Mouse (Mus musculus) gastrocnemius, postnatal 10 days (tissue): Measurements from ENCODE around the gene Clec10a. TPM values are rescaled to one million over a fixed set of nuclear protein-coding genes. Genes with fewer than 3 reads are reported as not detected.

Experiments
- DNase-seq: peaks from one replicate; pipeline ENCODE4 v3.0.0; 2021; ENCODE audit warnings: mixed read lengths
- total RNA-seq, 2 experiments: library from RNA; stranded (reverse); gene quantifications; 2 replicates each; pipeline ENCODE4 v1.2.3; 2021

Gene Clec10a
- total RNA-seq, 2 experiments from 2014 or later = 5.1 to 5.8 TPM

DNA sequence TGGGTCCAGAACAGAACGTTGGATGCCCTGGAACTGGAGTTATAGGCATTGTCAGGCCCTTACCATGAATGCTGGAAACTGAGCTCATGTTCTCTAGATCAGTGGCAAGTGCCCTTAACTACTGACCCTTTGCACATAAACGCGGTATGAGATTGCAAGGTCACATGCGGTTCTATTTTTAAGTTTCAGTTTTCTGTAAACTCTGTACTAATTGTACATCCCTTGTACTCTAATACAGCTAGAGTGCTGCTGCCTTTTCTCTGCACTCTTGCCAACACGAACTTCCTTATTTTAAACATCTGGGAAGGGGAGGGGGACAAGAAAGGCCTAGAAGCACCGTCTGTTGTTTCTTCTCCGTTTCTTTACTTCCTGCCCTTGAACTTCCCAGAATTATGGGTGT lies 29.1 kb downstream of the Clec10a start:
- no peak for DNase-seq

DNA sequence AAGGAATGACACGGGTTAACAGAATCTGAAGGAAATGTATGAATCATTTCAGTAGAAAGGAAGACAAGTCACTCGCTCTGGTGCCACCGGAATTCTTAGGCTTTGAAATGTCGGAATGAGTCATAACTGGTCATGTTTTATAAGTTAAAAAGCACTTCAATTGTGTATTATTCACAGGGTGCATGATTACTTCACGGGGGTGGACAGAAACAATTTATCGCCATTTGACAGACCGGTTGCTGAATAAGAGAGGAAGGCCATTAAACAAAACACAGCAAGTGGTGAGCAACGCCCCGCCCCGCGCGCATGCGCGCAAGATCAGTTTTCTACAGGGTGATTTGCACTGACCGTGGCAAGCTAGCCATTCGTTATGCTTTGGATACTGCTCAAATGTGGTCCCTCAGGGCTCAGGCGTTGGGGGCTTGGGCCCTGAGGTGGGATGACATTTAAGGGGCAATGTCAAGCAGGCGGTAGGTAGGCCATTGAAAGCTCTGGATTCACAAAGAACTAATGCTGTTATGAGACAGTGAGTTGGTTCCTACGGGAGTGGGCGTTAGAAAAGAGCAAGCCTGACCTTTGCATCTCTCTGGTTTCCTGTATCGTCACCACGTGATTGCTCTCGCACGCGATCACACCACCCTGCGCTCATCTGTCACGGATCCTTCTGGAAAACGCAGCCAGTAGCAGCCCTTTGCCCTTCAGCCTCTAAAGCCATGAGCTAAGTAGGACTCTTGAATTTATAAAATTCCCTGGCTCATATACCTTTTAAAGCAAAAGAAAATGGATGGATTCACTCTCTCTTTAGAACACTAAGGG lies 33.5 kb downstream of the Clec10a start:
- DNase-seq = no peak

- DNase-seq = no peak
Observed at GRCm38 (mm10) chr11:70191188-70191587, 35.2 kb downstream of the Clec10a start.

DNA sequence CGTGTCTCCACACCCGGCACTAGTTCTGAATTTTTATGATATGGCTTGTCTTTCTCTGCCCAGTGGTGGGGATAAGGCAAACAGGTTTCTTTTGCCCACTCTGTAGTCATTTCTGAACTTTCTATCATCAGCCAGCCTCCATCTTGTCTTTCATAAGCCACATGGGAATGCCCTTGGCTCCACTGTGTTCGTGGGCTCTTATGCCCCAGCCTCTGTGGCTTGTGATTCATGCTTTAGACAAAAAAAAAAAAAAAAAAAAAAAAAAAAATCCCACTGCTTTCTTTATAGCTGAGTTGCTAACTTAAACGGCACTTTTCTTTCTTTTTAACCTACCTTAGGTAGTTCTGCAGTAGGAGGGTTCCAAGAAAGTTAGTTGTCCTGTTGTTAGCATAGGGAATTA lies 36.2 kb downstream of the Clec10a start:
- DNase-seq = no peak

GRCm38 (mm10) chr11:70193354-70194285 lies 37.6 kb downstream of the Clec10a start:
- DNase-seq = no peak

- DNase-seq = no peak
Observed at GRCm38 (mm10) chr11:70198332-70198731, 42.3 kb downstream of the Clec10a start.

DNA sequence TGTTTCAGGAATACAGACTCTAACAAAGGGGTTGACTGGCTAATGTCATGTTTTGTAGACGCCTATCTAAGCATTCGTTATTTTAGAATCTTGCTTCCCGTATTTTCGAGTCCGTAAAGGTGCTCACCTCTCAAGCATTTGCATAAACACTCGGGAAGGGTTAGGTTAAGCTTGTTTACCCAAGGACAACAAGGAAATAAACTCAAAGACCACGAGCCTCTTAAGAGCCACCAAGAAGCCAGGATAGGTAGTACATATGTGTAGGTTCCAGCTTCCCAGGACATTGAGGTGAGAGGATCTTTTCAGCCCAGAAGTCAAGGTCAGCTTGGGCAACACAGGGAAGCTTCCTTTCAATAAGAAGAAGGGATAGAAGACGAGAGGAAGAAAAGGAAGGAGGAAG lies 43.1 kb downstream of the Clec10a start:
- DNase-seq = no peak

GRCm38 (mm10) chr11:70200036-70200608 lies 44.1 kb downstream of the Clec10a start:
- no peak for DNase-seq

GRCm38 (mm10) chr11:70201691-70202090 lies 45.7 kb downstream of the Clec10a start:
- peak; percentile 90 for DNase-seq

DNA sequence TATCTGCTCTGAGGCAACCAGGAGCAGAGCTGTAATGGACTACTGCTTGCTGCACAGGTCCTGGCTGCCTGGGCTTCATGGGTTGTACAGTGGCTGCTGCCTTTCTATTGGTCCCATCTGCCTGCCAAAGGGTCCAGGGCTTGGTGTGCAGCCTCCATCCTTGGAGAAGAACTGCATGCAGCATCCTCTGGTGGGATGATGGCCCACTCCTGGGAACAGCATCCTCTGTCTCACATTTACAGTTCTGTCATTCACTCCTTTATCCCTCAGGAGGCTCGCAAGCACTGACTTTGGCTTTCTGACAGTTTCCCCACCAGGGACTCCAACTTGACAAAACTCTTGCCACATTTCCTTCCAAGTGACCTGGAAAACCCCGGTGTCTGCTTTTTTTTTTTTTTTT lies 50.8 kb downstream of the Clec10a start:
- no peak for DNase-seq

DNA sequence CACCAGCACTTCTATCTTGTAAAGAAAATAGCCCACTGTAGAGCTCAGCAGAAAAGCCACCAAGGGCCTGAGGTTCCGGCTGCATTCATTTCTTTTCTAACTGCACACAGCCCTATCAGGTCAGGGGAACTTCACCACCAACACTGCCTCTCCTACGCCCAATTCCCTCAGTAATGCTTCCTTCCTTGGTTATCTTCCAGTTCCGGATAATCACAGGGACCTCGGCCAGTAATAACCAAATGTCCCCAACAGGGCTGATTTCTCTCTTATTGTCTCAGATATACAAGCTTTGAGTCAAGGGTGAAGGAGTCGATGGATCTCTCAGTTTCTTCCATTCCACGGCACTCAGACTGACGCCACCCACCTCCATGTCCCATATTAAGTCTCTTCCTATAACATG lies 51.3 kb downstream of the Clec10a start:
- DNase-seq = no peak

GRCm38 (mm10) chr11:70208778-70209388 lies 52.9 kb downstream of the Clec10a start:
- no peak for DNase-seq

- DNase-seq = no peak
Observed at GRCm38 (mm10) chr11:70210681-70211080, 54.7 kb downstream of the Clec10a start.

DNA sequence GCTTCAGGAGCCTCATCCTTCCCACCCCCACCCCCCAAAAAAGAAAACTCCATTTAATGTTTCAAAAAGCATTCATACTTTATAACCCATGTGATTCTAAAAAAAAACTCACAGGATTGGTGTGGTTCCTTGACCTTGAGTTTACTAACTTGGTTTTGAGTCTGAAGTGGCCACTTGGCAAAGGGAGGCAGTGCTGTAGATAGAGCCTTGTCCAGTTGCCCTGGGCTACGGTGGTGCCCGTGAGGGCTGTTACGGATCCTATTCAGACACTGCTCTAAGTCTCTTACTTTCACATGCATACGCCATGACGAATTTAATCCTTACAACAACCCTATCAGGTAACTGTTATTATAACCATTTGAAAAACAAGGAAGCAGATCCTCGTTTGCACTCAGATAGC lies 56.0 kb downstream of the Clec10a start:
- no peak for DNase-seq

DNA sequence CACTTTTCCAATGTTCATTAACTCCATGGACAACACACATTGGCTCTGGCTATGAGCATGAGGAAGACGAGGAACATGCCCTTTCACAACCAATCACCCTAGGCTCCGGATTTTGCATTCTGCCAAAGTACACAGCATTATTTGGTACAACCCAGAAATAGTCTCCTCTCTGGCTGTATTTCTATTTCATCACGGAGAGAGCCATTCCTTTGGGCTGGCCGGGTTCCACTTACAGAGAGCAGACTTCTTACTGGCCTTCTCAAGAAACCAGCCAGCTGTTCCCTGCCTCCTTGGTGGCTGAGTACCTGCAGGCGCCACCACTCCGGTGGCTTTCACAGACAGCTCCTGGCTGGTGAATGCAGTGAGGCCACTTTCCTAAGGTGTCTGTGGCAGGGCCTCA lies 56.4 kb downstream of the Clec10a start, which contains the start of gene Slc16a11:
Gene Slc16a11, plus strand, starts transcription at position 330 of the 400 bp plus-strand sequence.
- DNase-seq = no peak

- peak; percentile 58 for DNase-seq
Observed at GRCm38 (mm10) chr11:70212896-70213295, 56.9 kb downstream of the Clec10a start.

DNA sequence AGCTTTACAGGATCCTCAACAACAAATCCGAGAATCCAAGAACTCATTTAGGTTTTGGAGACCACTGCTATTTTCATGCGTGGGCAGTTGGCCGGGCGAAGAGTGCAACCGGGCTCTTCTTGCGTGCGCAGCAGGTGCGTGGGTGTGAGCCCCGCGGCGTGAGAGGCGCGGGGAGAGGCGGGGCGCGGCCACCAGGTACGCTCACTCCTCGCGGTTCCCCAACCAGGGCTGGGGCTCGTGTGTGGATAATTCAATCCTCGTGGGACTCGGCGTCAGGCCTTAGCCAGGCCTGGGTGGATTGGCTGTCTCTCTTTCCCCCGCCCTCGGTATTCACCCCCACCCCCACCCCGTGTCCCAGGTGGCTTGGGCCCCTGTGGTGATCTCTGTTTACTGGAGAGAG lies 57.7 kb downstream of the Clec10a start:
- DNase-seq = no peak

DNA sequence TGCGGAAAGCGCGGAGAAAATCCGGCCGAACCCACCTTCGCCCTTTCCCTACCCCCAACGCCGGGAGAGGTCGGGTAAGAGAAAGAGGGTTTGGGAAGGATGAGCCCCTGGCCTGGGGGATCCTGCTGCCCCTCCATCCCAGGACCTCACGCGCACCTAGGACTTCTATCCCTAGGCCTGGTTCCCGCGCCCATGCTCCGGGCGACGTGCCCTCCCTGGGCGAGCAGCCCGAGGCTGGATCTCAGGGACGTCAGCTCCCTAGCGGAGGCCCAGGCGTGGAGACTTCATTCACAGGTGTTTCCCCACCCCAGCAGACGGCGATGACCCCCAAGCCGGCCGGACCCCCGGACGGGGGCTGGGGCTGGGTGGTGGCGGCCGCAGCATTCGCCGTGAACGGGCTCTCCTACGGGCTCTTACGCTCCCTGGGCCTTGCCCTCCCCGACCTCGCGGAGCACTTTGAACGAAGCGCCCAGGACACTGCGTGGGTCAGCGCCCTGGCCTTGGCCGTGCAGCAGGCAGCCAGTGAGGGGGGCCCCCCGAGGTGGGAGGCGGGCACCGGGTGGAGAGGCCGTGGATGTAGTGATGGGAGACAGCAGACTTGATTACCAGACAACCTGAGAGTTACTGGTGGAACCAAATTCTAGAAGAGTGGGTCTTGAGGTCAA lies 58.3 kb downstream of the Clec10a start:
- no peak for DNase-seq

DNA sequence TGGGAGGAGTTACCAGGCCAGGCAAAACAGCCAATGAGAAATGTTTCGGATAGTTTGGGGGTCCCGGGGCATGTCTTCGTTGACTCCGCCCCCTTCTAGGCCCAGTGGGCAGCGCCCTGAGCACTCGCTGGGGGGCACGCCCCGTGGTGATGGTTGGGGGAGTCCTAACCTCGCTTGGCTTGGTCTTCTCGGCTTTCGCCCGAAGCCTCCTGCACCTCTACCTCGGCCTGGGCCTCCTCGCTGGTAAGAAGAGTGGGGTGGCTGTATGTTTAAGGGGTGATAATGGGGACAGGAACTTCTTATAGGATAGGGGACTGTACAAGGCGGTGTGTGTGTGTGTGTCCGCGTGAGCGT lies 58.8 kb downstream of the Clec10a start:
- no peak for DNase-seq

DNA sequence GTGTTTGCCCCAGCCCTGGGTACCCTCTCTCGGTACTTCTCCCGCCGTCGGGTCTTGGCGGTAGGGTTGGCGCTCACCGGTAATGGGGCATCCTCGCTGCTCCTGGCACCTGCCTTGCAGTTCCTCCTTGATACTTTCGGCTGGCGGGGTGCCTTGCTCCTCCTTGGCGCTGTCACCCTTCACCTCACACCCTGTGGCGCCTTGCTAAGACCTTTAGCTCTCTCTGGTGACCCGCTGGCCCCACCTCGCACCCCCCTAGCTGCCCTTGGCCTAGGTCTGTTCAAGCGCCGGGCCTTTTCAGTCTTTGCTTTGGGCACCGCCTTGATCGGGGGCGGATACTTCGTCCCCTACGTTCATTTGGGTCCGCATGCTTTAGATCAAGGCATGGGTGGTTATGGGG lies 59.3 kb downstream of the Clec10a start:
- DNase-seq = no peak

GRCm38 (mm10) chr11:70216103-70216502 lies 60.1 kb downstream of the Clec10a start:
- no peak for DNase-seq

GRCm38 (mm10) chr11:70218039-70218438 lies 62.0 kb downstream of the Clec10a start:
- no peak for DNase-seq
